Mouse (Mus musculus): ENCODE results near the gene Fosl1.

- TF ChIP-seq CTCF (IDR thresholded peaks at IDR 0.05; ENCODE audit: insufficient read depth, low read depth, low read length) (no peak), POLR2A (IDR thresholded peaks at IDR 0.05; ENCODE audit: insufficient read depth, low read depth, low read length) (no peak)
Measured at GRCm38 (mm10) chr19:5428083-5428482, 19.3 kb upstream of the Fosl1 start.

Measured in olfactory bulb, adult 2 months (tissue).